Mouse (Mus musculus) kidney, postnatal 4 days (tissue): ENCODE results near the gene Hivep1.

Source experiments
- DNase-seq, 2 experiments: peaks; one replicate each; pipeline ENCODE4 v3.0.0; 2021; ENCODE audit warnings: mixed read lengths in 2 of 2

The Hivep1 gene

DNA sequence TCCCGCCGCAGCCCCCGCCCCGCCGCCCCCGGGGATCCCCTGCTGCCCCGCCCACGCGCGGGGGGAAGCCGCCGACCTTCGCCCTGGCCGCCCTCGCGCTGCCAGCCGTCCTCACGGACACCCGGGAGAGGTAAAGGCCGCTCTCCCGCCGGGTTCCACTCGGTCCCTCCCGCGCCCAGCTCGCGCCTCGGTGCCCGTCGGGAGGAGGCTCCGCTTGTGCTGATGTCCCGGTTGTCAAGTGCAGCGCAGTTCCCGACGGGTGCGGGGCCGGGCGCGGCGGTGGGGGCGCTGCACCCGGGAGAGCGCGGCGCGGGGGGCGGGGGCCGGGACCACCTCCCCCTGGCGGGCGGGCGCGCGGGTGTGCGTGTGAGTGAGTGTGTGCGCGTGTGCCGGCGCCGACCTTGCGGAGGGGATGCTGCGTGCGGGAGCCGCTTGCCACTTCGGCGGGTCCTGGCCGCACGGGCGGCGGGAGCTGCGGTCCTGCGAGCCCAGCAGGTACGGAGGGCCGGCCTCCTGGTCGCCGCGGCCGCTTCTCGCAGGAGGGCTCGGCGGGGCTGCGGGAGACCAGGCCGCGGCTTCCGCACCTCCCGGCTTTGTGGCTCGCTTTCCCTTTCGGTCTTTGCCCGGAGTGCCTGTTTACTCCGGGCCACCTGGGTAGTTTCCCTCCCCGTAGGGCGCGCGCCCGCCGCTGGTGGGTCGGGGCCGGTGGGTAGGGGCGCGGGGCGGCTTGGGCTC, at the start of gene Hivep1:
Hivep1 (plus strand) TSS at position 61 of the 735 bp plus-strand sequence.
- DNase-seq: peak in 1 of 2 experiments; percentile 80

DNA sequence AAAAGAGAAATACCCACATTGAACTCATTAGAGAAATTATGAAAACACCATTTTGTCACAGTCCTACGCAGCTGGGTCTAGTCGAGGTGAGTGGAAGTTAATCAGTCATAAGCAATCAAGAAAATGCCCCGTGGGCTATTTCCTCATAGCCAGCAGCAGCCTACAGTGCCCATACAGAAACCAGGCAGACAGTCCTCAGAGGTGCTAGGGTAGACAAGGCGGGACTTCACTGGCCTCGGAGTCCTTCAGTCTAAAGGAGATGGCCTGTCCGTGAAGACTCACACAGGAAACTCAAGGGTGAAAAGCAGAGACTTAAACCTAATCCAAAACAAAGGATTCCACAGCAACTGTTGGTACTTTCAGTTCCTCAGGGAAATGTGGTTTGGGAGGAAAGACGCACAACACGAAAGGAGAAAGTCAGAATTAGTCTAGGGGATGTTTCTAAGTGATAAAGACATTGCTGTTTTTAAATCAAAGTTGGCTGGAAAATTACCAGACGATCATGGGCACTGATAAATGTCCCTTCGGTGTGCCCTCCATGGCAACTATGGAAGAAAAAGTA, 36.3 kb upstream of the Hivep1 start:
- DNase-seq: no peak

DNA sequence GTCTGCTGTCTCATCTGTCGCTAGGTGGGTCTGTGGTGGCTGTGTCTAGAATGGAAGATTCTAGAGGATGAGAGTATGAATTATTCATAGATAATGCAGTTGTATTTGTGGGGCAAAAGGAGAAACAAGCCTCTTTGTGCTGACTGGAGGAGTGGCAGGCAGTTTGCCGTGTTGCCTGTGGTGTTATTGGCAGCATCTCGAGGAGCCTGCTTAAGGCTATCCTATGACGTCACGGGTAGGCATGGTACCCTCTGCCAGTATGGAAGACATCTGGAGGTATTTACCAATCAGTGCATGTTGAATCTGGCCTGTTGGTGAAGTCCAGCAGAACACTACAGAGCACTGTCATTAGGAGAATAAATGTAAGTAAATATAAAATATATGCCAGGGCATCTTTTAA, 35.6 kb upstream of the Hivep1 start:
- no peak for DNase-seq

DNA sequence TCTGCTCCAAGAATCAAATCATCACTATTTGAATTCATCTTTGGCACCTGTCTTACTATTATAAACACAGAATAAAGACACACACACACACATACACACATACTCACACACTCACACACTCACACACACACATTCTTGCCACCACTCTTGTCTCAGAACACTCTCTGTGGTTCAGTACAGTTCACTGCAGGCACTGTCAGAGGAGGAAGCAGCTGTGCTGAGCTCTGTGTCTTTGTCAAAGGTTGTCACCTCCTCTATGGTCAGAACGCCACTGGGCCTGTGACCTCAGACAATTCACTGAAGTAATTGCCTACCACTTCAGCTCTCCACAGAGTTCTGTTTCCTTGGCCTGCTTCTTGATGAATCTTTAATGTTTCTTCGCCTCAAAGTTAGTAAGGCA, 33.5 kb upstream of the Hivep1 start:
- DNase-seq: no peak

DNA sequence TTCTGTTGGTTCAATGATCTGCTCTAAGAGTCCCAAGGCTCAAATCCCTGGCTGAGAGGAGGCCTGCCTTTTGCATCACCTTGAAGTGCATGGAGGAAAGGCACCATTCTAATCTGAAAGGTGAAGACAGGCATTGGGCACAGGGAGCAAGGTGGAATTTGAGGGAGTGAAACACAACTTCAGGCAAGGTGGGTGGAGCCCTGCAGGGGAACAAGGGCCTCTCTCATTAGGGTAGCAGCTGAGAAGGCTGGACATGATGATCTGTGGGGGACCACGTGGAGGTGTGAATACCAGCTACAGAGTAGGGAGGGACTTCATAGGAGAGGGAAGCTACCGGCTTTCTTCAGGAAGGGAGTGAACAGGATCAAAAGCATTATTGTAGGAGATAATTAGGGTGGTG, 10.6 kb upstream of the Hivep1 start:
- DNase-seq: no peak

DNA sequence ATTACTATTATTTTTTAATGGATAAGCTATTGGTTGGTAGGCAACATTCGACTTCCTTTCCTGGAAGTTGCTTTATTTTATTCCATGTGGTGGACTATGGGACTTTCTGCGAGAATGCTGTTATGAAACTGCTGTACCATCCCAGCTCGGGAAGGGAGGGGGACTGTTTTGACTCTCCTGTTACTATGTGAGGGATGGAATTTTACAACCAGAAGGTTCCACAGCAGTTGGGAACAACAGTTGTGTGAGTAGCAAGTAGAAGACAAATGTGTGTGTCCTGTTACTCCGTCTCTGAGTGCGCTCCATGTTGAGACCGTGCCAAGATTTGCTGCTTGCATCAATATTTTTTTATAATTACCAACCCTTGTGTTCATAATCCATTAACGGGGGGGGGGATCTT, 8.4 kb upstream of the Hivep1 start:
- DNase-seq: no peak

DNA sequence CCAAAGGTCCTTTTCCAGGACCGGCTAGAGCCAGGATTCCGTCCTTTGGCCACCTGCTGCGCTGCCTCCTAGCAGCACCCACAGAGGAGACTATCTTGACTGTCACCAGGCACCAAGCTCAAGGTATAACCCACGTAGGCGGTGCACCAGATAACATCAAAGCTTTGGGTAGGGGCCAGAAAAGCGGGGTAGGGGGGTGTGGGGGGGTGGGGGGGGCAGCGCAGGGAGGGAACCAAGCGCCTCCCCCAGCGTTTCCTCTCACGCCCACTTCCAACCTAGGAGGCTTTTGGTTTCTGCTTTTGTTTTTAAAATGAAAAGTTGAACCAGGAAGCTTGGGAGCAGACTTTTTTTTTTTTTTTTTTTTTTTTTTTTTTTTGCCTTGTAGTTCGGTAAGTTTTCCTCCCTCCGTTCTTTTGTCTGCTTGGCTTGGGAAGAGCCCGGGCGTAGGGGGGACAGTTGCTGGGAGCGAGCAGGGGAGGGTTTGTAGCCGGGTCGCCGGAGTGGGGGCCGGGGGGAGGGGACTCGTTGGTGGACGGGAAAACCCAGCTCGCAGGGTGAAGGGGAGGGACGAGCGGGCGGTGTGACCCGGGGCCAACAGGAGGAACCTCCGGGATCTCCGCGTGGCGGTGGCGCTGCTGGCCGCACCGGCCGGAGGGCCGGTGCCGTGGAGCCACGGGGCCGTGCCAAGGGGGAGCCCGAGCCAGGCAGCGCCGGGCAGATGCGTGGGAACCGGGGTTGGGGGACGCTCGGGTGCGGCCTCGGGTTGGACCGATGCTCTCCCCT, 2.6 kb upstream of the Hivep1 start:
- peak; percentile 82 to 89 for DNase-seq

DNA sequence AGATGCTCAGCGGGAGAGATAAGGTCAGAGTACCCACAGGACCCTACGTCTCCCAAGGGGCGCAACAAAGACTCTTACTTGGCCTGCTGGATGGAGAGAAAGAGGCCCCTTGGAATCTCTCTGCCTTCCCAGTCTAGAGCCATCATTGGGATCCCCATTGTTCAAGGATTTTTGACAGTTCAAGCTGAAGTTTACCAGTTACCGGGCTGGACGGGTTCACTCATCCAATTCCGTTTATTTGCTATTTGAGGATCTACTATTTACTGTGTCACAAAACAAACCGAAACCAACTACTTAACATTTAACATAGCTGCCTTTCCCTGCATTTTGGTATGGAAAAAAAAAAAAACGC, 2.1 kb upstream of the Hivep1 start:
- no peak for DNase-seq

DNA sequence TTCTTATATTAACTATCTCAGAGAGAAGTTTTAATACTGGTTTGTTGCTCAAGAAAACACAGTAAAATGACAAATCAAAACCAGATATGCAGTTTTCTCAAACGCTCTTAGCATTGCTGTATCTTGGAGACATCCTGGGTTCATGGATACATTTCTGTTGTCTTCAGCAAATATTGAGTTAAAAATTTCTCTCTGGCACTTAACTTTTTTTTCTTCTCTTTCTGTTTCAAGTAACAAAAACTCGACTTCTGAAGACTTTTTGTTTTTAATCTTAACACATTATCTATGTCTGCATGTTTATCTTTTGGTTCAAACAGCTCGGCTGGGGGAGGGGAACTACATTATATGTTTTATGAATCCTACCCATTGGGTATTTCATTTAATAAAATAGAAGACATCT, 1.7 kb upstream of the Hivep1 start:
- no peak for DNase-seq

DNA sequence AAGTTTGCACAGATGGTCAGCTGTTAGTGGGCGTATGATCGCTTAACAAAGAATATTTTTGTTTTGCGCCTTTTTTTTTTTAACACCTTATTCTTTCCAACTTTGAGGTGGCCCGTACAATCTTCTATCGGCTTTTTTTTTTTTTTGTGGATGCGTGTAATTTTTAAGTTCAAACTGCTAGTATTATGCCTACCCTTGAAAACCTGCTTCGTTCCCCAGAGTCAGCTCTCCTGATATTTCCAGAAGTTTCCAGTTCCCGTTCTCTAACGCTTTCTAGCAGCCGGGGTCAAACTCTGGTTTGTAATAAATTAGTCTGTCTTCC, 980 bp upstream of the Hivep1 start:
- DNase-seq: no peak

DNA sequence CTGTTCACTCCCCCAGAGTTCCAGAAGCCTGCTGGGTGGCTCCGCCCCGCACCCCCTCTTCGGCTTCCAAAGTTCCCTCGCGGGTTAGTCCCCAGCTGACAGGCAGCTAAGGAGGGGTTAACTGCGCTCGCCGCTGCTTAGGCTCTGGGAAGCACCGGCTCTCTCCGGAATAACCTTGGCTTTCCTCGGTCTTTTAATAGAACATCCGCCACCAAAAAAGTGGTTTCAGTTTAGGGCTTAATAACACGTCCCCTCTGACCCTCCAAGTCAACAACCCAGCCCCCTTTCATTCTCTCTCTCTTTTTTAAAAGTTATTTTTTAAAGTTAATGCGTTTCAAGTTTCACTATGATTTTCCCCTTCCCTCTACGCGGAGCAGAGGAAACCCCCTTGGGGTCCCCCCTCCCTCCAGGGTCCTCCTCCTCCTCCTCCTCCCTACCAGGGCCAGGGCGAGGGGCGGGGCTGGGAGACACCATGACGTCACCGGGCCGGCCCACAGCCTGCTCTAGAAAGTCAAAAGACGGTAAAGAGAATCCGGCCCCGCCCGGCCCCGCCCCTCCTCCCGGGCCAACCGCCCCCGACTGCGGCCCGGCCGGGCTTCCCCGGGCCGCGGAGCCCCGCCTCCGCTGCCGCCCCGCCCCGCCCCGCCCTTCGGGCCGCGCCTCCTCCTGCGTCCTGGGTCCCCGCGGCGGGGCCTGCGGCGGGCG, 467 bp upstream of the Hivep1 start:
- DNase-seq: peak; percentile 99 to 100

DNA sequence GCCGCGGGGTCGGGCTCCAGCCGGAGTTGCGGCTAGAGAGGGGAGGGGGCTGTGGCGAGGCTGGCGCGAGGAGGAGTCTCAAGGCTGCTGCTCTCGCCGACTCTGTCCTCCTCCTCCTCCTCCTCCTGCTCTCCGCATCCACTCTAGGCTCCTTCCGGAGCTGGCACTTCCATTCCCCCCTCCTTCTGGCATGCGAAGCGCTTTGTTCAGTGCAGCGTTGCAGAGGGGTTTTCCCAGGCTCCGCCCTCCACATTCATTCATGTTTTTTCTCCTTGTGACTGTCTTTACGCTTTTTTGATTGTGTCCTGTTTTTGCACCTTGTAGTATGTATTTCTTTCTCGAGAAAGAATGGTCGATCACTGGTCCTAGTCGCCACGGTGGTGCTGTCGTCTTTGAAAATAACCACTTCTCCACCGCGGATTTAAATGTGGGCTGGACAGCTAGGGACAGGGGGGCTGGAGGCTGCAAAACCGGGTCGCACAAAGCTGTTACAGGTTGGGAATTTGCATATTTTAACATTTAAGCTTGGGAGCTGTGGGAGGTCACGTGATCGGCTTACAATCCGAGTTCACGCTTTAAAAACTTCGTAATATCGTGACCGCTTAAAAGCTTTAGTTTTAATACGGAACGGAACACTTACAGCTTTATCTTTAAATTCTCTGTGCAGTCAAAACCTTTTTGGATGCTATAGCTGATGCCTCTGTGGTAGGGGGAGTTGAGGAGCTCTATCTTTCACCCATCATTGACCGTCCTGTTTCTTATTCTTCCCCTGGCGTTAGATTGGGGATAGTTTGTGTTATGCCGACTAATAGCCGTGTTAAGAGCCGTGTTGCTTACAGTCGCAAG, 1.1 kb downstream of the Hivep1 start:
- DNase-seq: peak; percentile 75 to 86

DNA sequence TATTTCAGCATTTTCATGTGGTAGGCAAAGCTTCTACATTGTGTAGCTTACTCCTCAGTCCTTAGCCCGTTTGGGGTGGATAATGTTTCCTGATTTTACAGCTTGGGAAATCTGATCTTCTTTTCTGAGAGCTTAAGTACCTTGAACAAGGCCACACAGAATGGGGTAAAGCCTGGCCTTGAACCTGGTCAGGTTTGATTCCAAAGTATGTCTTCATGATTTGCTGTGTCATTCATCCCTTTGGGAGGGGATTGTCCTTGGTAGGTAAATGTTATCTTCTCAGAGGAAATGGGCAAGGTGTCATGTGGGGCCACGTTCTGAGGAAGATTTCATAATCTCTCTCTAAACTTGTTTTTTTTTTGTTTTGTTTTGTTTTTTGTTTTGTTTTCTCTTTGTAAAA, 1.8 kb downstream of the Hivep1 start:
- no peak for DNase-seq

DNA sequence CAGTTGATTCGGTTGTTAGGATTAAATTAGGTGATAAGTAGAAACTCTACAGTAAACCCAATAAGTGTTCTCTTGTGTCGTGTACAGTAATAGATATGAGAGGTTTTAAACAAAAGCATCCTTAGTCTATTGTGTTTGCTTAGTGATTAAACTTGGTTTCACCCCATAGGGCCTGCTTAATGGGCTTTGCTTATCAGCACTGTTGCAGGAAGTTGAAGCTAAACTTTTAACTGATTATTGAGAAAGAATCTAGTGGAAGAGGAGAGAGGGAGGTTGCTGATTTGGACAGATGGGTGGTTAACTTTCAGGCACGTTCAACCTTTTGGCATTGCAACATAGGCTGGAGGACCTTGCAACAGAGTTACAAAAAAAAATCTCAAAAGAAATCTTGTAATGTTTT, 2.3 kb downstream of the Hivep1 start:
- no peak for DNase-seq

DNA sequence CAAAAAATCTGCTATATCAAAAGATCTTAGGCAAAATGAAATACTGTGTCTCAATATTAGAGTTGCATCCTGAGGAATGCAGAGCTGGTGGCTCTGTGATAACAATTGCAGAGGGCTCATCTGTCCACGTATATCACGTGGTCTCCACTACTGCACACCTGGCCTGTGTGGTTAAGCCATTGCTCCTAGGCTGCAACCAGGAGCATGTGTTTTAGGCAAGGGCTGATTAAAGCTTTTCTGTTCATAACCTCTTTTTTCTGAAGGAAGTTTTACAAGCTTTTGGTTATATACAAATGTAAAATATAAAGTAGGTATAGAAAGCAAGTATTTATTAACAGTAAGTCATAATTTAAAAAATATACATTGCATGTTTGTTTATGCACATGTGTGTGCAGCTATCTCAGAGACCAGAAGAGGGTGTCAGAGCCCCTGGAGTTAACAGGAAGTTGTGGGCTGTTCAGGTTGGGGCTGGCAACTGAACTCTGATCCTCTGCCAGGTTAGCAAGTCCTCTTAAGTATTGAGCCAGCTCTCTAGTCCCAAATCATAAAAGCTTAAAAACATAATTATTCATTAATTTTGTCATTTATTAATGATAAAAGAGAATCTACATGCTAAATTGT, 5.0 kb downstream of the Hivep1 start:
- no peak for DNase-seq

DNA sequence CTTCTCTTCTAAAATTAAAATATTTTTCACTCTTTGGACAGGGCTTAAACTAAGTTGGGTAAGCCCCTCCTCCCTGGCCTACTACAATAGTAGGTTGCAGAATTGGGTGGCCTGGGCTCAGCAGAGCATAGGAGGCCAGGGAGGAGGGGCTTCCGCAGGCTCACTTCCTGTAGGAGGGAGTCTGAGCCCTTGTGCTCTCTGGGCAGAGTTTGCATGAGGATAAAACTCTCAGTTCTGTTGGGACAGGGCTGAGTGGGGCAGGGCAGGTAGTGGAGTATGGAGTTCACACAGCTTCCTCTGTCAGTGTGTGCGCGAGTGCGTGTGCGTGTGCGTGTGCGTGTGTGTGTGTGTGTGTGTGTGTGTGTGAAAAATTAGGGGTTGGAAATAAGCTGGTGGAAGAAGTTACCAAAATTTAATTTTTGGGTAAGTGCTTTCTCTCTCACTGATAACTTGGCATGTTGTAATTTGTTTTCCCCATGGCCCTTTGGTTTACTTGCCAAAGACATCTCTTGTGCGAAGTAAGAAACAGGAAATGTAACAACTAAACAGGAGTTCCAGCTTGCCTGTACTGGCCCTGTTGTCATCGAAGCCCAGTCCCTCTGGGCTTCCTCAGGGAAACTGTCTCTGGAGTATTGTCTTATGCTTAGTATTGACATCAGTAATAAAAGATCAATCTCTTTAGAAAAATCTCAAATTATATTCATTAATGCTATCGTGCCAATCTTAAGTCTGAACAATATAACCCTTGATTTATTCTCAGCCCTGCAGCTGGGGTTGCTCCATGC, 9.2 kb downstream of the Hivep1 start:
- peak; percentile 32 to 50 for DNase-seq

DNA sequence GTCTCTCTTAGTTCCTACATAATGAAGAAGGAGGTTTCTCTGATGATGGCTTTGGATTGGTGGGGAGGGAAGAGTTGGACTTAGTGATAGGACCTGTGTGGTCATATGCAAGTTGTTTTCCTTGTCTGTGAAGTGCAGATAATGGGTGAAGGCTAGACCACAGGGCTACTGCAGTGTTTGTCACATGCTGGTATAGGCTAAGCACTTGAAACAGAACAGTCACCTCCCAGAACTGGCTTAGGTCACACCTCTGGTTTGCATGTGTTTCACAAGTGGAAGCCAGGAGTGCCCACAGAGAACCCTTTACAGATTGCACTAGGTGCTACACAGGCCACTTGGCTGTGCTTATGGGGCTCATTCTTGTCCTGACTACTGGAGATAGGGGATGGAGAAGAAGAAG, 12.4 kb downstream of the Hivep1 start:
- DNase-seq: no peak

DNA sequence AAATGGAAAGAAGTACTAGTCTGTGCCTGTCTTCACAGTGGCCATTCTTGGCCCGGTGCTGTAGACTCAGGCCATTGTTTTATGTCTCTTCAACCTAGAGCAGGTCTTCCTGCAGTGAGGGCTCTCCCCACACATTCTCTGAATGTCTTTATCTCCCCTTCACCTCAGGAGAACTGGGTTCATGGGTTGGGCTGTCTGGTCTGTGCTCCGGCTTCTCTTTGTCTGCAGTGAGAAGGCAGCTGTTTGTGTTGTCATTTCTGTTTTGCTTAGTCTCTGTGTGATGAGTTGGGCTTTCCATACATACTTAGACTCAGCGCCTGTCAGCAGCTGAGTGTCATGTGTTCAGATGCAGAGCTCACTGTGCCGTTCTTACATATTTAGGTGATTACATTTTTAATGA, 18.4 kb downstream of the Hivep1 start:
- no peak for DNase-seq

DNA sequence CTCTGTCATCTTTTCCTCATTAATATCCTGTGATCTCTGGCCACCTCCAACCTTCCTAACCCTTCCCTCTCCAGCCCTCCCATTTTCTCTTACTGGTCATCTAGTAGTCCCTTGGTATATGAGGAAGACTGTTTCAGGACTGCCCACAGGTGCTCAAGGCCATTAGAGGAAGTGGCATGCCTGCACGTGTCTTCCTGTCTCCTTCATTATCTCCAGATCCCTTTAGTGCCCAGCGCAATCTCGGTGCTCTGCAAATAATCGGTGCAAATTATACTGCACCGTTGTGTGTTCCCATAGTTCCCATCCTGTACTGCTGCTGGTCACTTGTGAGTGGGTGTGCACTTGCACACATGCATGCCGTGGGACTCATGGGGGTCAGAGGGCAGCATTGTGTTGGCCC, 19.2 kb downstream of the Hivep1 start:
- DNase-seq: no peak

DNA sequence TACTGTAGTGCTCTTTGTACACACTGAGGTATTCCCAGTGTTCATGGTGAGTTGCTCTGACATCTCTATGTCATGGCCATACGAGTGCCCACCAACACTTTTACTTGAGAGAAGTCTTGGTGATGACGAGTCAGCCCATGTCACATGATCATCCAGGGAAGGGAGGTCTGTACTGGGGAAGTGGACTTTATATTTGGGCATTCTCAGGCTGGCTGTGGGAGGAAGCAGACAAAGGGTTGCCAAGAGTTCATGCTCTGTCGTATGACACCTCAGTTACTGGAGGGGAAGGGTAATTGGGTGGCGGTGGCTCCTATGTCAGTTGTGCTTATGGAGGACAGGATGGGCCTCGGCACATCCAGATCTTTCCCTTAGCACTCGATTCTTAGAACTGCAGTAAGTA, 21.5 kb downstream of the Hivep1 start:
- DNase-seq: no peak

DNA sequence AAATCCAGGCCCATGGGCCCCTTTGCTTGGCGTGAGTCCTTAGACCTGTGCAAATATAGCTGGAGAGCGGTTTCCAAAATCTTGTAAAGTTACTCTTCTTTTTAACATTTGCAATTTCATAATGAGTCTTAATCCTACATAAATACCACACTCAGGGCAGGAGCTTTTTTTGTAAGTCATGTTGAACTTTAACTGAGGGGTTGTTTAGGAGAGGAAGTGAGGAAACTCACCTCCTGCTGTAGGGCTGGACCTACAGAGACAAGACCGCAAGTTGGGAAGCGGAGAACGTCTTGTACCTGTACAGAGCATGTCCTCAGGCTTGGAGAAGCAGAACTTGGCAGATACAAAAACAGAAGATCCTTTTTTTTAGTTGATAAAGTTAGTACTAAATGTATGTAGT, 23.7 kb downstream of the Hivep1 start:
- no peak for DNase-seq
